Mouse (Mus musculus): ENCODE data around the gene Chn1.

Chn1 gene

DNA sequence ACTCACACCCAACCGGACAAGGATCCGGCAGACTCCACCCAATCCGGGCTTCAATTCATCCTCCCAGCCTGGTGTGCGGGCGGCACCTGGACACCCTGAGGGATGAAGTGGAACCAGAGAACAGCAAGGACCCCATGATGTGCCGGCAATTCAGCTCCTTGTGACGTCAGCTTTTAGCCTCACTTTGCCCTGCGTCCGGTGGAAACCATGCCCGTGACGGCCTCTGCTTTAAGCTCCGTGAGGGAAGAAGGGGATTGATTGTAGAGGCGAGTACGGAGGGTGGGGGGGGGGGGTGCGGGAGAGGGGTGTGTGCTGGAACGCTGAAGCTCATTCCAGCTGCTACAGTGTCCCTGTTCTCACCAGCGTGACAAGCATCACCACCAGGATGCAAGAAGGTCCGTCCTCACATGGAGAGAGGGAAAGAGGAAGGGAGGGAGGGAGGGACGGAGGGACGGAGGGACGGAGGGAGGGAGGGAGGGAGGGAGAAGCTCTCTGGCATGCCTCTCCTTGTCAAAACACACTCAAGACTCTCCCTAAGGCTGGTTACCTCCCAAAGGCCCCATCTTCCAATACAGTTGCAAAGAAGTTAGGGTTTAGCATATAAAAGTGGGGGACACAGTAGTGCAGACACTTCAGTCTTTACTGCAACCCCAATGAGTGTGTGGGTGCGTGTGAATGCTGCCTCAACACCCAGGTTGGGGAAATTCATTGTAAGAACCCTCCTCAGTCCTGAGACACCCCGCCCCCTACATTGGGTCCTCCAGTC, 214.1 kb downstream of the Chn1 start:
- no peak for DNase-seq (ENCODE audit: low read depth, low spot score)
